Mouse (Mus musculus): ENCODE results near the gene Btbd35f2. TPM values are rescaled to one million over a fixed set of nuclear protein-coding genes. Genes with fewer than 3 reads are reported as not detected.
"Not testable (repeated sequence)": the region's sequence is repeated elsewhere in the genome, so short reads cannot be mapped to it uniquely, and the experiment has no call there.

Btbd35f2 gene
- not detected for total RNA-seq (2021)

- DNase-seq (ENCODE audit: low spot score); intact Hi-C loops (cut with DNase I): not testable (repeated sequence)
Measured at GRCm38 (mm10) chrX:32278094-32278493, at the start of gene Btbd35f2. TSS of gene Btbd35f2 (plus strand) at chrX:32278394.

Other genes starting within 250 kb of the Btbd35f2 start
- not detected for gene Btbd35f22, start 230.6 kb upstream of the Btbd35f2 start, total RNA-seq (2021)

All from heart, postnatal 25 days (tissue).